Mouse (Mus musculus) cortical plate, adult 2 months (tissue): ENCODE results near the gene Klhl29.

Source experiments
- CTCF ChIP-seq: fragments of 200-500 bp; IDR thresholded peaks from 2 replicates; pipeline ENCODE4 v1.5.1; 2011; ENCODE audit warnings: mild to moderate bottlenecking, control low read depth, low read length; ENCODE audit not compliant: insufficient read depth; ENCODE audit errors: extremely low read depth
- POLR2A ChIP-seq: fragments of 200-500 bp; IDR thresholded peaks from 2 replicates; pipeline ENCODE4 v1.6.1; 2011; ENCODE audit warnings: mild to moderate bottlenecking, low read length, control low read depth; ENCODE audit not compliant: insufficient read depth; ENCODE audit errors: extremely low read depth

DNA sequence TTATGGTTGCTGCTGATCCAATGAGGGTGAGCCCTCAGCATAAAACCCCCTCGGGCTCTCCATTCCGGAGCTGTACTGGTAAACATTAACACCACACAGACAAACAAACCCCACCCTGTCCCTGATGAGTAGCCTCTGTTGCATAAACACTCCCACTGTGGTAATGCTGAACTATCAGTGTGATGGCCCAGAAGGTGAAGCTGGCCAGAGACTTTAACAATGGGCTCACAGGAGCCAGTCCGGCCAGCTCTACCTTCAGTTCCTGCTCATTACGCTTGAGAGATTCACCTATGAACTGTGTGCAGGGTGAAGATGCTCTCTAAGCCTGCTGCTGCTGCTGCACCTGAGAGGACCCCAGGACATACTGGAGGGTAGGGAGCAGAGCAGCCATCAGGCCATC is 132.0 kb downstream of the Klhl29 start:
- TF ChIP-seq POLR2A = no peak
- no peak for TF ChIP-seq CTCF
